Mouse (Mus musculus) stomach, postnatal 0 days (tissue): ENCODE measurements at regions not wholly inside any gene's neighbourhood (a gene's known extent, or its start where the extent isn't known, plus 50 kb on each side); places are given as distances from the start of the nearest gene placed in this dataset.

ENCODE experiments used
- CTCF ChIP-seq: IDR thresholded peaks from 2 replicates; pipeline ENCODE4 v1.5.1; 2016; ENCODE audit warnings: antibody characterized with exemption, low read depth, mild to moderate bottlenecking, moderate library complexity
- EP300 ChIP-seq: optimal IDR thresholded peaks from 2 replicates; pipeline ENCODE3; 2016; ENCODE audit warnings: antibody characterized with exemption

DNA sequence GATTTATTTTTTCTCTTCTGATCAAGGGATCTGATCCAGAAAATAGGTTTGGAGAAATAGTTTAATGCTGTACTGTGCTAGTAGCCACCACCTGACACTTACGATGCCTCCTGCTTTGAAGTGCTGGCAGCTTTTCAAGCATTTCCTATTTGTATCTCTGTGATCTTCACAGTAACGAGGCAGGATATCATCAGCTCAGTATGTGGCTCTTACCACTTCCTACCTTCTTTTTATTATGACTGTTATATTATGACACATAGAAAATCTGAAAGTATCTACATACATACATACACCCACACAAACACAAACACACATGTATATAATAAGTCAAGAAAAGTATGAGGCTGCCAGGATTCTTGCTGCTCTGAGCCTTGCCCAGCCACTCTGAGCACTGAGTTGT, 124.4 kb upstream of the Fut8 start:
- TF ChIP-seq EP300 (no peak), CTCF (no peak)
